Mouse (Mus musculus): ENCODE measurements around the gene Lax1.
A peak's percentile ranks its signal among the peaks of the same experiment; 100 is the strongest.
"Not testable (repeated sequence)": the region's sequence is repeated elsewhere in the genome, so short reads cannot be mapped to it uniquely, and the experiment has no call there.

Lax1 gene

DNA sequence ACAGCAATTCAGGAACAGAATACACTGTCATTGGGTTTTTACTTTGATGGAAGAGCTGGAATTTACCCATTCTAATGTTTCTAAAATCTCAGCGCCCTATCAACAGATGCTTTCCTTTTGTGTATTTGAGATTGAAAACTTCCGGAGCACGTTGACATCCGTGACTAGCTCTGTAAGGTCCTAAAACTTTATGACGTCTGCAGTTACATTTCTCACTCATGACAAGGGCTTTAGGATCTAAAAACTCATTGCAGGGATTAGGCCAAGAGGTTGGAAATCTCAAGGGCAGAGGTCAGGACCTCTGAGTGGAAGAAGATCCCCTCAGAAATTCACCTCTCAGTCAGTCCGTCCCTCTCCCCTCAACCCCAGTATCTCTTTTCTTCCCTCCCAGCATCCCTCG, 1.6 kb downstream of the Lax1 start:
- no peak for DNase-seq (ENCODE audit: low read depth, low spot score)

DNA sequence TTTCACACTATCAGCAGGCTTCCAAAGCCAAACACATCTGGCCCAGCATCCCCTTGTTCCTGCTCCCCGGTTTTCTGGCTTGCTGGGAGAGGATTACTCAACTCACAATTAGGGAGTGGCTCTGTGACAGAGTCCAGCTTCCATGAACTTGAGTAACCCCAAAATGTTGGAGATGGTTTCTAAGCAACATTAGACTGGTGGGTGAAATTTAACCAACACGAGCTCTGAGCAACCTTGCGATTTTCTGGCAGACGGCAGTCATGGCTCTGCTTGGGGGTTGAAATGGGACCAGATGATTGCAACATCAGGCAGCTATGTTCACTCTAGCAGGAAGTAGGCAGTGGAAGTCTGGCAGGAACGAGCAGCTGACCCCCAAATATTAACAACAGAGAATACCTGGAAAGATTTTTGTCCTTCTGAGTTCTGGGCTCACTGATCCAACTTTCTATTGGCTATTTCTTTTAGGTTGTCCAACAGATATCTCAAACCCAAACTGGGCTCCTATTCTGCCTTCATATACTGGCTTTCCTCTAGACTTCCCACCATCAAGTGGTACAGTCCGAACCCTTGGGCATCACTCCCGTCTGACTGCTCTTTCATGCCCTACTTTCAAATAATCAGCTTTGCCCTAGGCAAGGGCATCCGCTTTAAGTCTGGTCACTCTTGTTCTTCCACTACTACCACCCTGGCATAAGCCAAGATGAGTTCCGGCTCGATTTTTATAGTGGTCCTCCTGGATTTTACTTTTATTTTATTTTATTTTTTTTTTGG, 4.0 kb downstream of the Lax1 start:
- no peak for DNase-seq (ENCODE audit: low read depth, low spot score)

GRCm38 (mm10) chr1:133671801-133672200, 18.1 kb downstream of the Lax1 start:
- DNase-seq (ENCODE audit: low read depth, low spot score) = peak; percentile 73

- peak; percentile 31 for DNase-seq (ENCODE audit: low read depth, low spot score)
Measured at GRCm38 (mm10) chr1:133671266-133671665, 18.6 kb downstream of the Lax1 start.

DNA sequence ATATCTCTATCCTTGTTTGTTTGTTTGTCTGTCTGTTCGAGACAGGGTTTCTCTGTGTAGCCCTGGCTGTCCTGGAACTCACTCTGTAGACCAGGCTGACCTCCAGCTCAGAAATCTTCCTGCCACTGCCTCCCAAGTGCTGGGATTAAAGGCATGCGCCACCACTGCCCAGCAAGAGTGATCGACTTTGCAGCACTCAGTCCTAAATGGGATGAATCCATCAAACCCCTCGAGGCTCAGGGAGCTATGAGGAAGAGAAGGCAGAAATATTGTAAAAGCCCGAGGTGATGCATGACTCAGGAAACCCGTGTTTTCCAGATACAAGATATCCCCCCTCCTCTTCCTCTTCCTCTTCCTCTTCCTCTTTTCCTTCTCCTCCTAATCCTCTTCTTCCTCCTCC, 19.1 kb downstream of the Lax1 start:
- DNase-seq (ENCODE audit: low read depth, low spot score) = no peak

DNA sequence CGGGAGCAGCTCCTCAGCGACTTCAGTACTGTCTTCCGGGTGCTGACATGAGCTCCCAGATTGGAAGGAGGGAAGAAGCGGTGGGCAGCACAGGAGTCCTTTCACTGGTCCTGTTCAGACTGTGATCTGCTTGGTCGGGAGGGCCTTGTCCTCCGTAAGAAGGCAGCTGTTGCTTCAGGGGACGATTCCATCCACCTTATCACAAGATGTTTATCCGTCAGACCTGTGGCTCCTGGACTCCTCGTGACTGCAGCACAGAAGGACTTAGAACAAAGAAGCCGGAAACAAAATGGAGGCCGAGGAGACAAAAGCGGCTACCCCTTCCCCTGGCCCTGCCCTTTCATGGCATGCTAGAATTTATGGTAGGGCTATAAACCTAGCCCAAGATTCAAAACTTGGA, 19.7 kb downstream of the Lax1 start:
- no peak for DNase-seq (ENCODE audit: low read depth, low spot score)

- no peak for DNase-seq (ENCODE audit: low read depth, low spot score)
Measured at GRCm38 (mm10) chr1:133668618-133669017, 21.3 kb downstream of the Lax1 start.

DNA sequence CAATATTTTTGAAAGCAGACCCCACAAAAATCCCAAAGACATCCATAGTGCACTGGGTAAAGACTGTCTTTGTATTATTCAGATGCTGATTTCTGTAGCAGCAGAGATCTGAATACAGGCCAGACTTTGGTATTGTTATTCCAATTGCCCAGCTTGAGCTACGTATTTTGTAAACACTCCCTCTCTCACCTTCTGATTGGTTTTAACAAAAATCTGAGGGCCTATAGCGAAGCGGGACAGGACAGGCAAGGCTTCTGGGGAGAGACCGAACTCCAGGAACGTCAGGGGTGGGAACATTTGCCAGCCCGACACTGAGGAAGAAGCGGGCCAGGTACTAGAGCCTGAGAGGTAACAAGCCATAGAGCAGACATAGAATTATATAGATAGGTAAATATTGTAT, 22.2 kb downstream of the Lax1 start:
- no peak for DNase-seq (ENCODE audit: low read depth, low spot score)

GRCm38 (mm10) chr1:133665713-133666112, 24.2 kb downstream of the Lax1 start:
- DNase-seq (ENCODE audit: low read depth, low spot score) = not testable (repeated sequence)

DNA sequence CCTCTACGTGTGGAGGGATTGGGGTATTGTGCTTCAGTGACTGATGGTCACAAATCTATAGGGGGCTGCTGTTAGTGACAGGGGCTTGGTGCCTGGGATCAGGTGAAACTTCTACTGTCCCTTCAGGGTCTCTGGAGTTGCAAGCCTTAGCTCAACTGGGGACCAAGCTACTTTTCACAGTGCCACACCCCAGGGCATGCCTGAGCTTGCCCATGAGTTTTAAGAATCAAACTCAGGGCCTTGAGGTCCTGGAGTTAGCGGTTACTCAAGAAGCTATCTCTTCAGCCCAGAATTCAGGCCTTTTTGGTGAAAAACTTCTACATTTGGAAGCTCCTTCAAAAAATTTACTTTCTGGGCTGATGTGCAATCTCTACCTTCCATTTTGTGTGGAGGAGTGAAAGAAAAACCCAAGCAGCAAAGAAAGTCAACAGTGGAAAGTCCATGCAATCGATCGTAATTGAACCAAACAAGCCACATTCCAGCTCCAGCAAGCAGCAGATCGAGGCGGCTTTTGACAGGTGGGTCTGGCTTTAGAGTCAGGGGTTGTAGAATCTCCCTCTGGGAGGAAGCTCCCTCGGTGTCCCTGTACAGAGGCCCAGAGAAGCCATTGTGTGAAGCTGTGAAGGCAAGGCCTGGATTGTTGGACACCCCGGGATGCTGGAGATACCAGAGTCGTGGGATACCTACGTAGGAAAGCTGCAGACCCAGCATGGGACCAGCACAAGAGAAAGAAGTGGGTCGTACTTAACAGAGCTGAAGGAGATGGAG, 25.5 kb downstream of the Lax1 start:
- no peak for DNase-seq (ENCODE audit: low read depth, low spot score)

DNA sequence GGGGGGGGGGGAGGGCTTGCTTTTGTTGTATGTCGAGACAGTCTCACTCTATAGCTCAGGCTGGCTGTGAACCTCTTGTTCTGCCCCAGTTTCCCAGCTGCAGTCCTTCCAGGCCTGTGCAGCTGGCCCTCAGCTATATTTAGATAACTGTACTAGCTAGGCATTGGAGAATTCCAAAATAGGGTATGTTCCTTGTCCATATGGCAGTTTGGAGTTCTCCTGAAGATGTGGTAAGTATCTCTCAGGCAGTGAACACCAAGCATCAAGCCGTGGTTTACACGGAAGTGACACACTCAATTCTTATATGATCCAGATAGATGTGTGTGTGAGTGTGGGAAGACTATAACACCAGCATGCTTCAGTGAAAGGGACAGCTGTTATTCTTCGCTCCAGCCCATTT, 26.5 kb downstream of the Lax1 start:
- no peak for DNase-seq (ENCODE audit: low read depth, low spot score)

DNA sequence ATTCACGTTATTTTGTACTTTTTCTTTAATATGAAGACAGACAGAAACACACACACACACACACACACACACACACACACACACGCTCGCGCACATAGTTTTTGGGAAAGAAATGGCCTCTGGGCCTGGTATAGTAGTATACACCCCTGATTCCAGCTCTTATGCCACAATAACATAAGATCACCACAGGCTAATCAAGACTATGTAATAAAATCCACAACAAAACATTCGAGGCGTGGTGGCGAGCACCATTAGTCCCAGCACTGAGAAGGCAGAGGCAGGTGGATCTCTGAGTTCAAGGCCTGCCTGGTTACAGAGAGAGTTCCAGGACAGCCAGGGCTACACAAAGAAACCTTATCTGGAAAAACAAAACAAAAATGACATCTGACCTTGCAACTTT, 27.0 kb downstream of the Lax1 start:
- no peak for DNase-seq (ENCODE audit: low read depth, low spot score)

DNA sequence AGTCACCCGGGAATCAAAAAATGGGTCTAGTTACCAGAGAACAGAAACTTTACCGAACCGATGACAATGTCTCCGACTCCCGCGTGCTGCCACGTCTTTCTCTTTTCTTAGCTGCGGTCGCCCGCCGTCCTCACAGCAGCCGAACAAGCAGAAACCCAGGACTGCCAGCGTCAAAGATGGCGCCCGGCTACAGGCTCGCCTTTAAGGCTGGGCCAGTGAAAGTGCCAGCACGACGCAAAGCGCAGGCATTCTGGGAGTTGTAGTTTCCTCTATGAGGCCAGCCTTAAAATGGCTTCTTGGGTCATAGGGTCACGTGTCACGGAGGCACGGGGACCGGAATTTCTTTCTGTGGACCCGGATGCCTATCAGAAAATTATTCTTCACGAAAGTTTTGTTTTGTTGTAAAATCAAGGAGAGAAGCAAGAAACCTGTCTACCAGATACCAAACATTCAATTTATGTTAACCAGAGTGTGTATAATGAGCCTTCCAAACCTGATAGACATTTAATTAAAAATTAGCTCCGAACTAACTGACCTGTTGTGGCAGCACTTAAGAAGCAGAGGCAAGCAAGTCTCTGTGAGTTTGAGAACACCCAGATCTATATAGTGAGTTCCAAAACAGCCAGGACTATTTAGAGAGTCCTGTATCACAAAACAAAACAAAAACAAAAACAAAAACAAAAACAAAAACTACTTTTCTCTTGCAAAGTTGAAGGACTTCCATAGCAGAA, 28.5 kb downstream of the Lax1 start, which contains the start of gene Gm38394:
TSS of gene Gm38394 (minus strand) at position 116 of the 731 bp plus-strand sequence.
- DNase-seq (ENCODE audit: low read depth, low spot score) = peak; percentile 95

GRCm38 (mm10) chr1:133660466-133661202, 29.3 kb downstream of the Lax1 start, which contains the start of gene Zbed6:
TSS of gene Zbed6 (minus strand) at chr1:133660885.
- peak; percentile 54 for DNase-seq (ENCODE audit: low read depth, low spot score)

GRCm38 (mm10) chr1:133658878-133659277, 31.0 kb downstream of the Lax1 start:
- no peak for DNase-seq (ENCODE audit: low read depth, low spot score)

DNA sequence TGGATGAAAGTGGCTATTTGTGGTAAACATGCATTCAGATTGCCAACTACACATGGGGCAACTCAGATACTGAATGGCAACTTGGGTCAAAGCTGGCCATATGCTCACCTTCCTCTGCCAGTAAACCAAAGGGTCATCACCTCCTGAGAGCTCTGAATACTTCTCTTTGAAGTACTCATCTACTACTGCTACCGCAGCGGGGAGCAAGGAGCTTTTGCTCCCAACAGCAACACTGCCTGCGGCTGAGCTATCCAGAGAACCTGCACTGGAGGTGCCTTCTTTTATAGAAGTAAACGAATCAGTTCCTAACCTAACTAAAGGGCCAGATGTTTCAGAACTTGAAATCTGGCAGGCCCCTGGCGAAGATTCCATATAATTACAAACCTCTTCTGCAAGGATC, 33.1 kb downstream of the Lax1 start:
- no peak for DNase-seq (ENCODE audit: low read depth, low spot score)

- DNase-seq (ENCODE audit: low read depth, low spot score) = no peak
Measured at GRCm38 (mm10) chr1:133653033-133653432, 36.9 kb downstream of the Lax1 start.

GRCm38 (mm10) chr1:133650288-133651055, 39.4 kb downstream of the Lax1 start:
- no peak for DNase-seq (ENCODE audit: low read depth, low spot score)

- no peak for DNase-seq (ENCODE audit: low read depth, low spot score)
Measured at GRCm38 (mm10) chr1:133645652-133646051, 44.3 kb downstream of the Lax1 start.

- no peak for DNase-seq (ENCODE audit: low read depth, low spot score)
Measured at GRCm38 (mm10) chr1:133641163-133641562, 48.7 kb downstream of the Lax1 start.

- DNase-seq (ENCODE audit: low read depth, low spot score) = no peak
Measured at GRCm38 (mm10) chr1:133638517-133638916, 51.4 kb downstream of the Lax1 start.
